Mouse (Mus musculus): ENCODE measurements around the gene Ttf2. TPM values are rescaled to one million over a fixed set of nuclear protein-coding genes. Genes with fewer than 3 reads are reported as not detected.

The Ttf2 gene
- polyA plus RNA-seq, 1 experiment from 2014 or later: 27.2 TPM

GRCm38 (mm10) chr3:100954616-100955015 is 14.8 kb downstream of the Ttf2 start:
- no peak overlapping the region for H3K27ac ChIP-seq (replicated peaks; ENCODE audit: low read depth, low read length)
- peaks cover 16% of the 10 kb centered on the region for H3K36me3 ChIP-seq (ENCODE audit: control insufficient read depth, insufficient read depth, low read length)
- DNase-seq (ENCODE audit: low spot score) (no peak), ATAC-seq (ENCODE audit: insufficient number of reproducible peaks, low FRiP score, low TSS enrichment, low read depth) (no peak)
- no peaks in the 10 kb centered on the region for H3K9me3 ChIP-seq (ENCODE audit: control insufficient read depth, low read length)
- H3K4me2 ChIP-seq (ENCODE audit: low read depth, severe bottlenecking): no peak overlapping the region
- no peak overlapping the region for H3K9ac ChIP-seq (ENCODE audit: low read length)
- no peaks in the 10 kb centered on the region for H3K4me1 ChIP-seq (ENCODE audit: control insufficient read depth, insufficient read depth, low read length)
- H3K27me3 ChIP-seq (ENCODE audit: control insufficient read depth, insufficient read depth, low read length): no peaks in the 10 kb centered on the region
- no peak overlapping the region for H3K4me3 ChIP-seq (ENCODE audit: low read depth, low read length)

DNA sequence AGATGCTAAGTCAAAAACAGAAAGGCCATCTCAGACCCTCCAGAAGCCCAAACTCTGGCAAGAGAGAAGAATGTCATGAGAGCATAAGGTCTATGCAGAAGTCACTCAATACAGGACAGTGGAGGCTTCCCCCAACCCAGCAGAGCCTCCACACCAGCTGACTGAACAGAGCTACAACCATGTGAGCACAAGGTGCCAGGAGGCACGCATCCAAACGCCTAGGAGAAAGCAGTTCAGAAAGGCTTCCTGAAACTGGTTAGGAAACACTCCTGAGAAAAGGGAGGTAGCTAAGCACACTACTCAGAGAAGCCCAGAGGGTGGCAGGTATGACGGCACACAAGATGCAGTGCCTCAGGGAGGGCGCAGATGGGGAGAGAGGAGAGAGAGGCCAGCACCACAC is 17.9 kb downstream of the Ttf2 start:
- Histone ChIP-seq H3K27ac (replicated peaks; ENCODE audit: low read depth, low read length) (no peak overlapping the region), H3K4me1 (ENCODE audit: control insufficient read depth, insufficient read depth, low read length) (no peaks in the 10 kb centered on the region), H3K9me3 (ENCODE audit: control insufficient read depth, low read length) (no peaks in the 10 kb centered on the region), H3K9ac (ENCODE audit: low read length) (no peak overlapping the region), H3K4me2 (ENCODE audit: low read depth, severe bottlenecking) (no peak overlapping the region), H3K4me3 (ENCODE audit: low read depth, low read length) (no peak overlapping the region), H3K36me3 (ENCODE audit: control insufficient read depth, insufficient read depth, low read length) (peaks cover 24% of the 10 kb centered on the region), H3K27me3 (ENCODE audit: control insufficient read depth, insufficient read depth, low read length) (no peaks in the 10 kb centered on the region)
- WGBS: 87% methylated on average over 4 of the region's 4 CpGs
- DNase-seq (ENCODE audit: low spot score) (no peak), ATAC-seq (ENCODE audit: insufficient number of reproducible peaks, low FRiP score, low TSS enrichment, low read depth) (no peak)

GRCm38 (mm10) chr3:100947286-100947685 is 22.2 kb downstream of the Ttf2 start:
- no peak for ATAC-seq (ENCODE audit: insufficient number of reproducible peaks, low FRiP score, low TSS enrichment, low read depth)

DNA sequence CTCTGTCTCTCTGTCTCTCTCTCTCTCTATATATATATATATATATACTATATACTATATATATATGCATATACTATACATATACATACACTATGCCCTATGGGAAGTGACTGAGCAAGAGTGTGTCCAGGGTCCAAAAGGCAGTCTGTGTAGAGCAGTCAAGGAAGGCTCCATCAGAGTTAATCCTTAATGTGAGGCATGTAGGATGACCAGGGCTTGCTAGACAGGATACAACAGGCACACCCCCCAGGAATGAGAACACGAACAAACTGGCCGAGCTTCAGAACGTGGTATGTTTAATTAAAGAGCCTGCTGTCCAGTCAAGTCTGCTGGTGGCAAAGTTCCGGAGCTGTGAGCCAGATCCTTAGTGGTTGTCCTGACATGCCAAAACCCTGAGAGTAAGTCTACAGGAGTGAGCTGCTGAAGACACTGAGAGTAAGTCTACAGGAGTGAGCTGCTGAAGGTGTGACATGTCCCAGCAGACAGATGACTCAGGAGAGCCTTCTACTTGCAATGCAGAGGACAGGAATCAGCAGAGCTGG is 28.9 kb downstream of the Ttf2 start:
- Histone ChIP-seq H3K4me2 (ENCODE audit: low read depth, severe bottlenecking) (no peak overlapping the region), H3K4me1 (ENCODE audit: control insufficient read depth, insufficient read depth, low read length) (no peaks in the 10 kb centered on the region), H3K9ac (ENCODE audit: low read length) (no peak overlapping the region), H3K27me3 (ENCODE audit: control insufficient read depth, insufficient read depth, low read length) (no peaks in the 10 kb centered on the region), H3K4me3 (ENCODE audit: low read depth, low read length) (no peak overlapping the region), H3K27ac (replicated peaks; ENCODE audit: low read depth, low read length) (no peak overlapping the region), H3K36me3 (ENCODE audit: control insufficient read depth, insufficient read depth, low read length) (peaks cover 24% of the 10 kb centered on the region; the same call in 1 of the 2 replicates), H3K9me3 (ENCODE audit: control insufficient read depth, low read length) (no peaks in the 10 kb centered on the region)
- WGBS: 88% methylated on average over 4 of the region's 4 CpGs
- no peak for ATAC-seq (ENCODE audit: insufficient number of reproducible peaks, low FRiP score, low TSS enrichment, low read depth)
- no peak for DNase-seq (ENCODE audit: low spot score)

More at GRCm38 (mm10) chr3:100947286-100947685, 22.2 kb downstream of the Ttf2 start:
- no peak overlapping the region for H3K27ac ChIP-seq (replicated peaks; ENCODE audit: low read depth, low read length)
- H3K4me3 ChIP-seq (ENCODE audit: low read depth, low read length): no peak overlapping the region
- peaks cover 22% of the 10 kb centered on the region for H3K36me3 ChIP-seq (ENCODE audit: control insufficient read depth, insufficient read depth, low read length)
- no peak overlapping the region for H3K9ac ChIP-seq (ENCODE audit: low read length)
- H3K4me2 ChIP-seq (ENCODE audit: low read depth, severe bottlenecking): no peak overlapping the region
- 94% methylated on average over 8 of the region's 8 CpGs for whole genome bisulfite sequencing
- DNase-seq (ENCODE audit: low spot score): no peak
- H3K9me3 ChIP-seq (ENCODE audit: control insufficient read depth, low read length): no peaks in the 10 kb centered on the region
- H3K27me3 ChIP-seq (ENCODE audit: control insufficient read depth, insufficient read depth, low read length): no peaks in the 10 kb centered on the region
- H3K4me1 ChIP-seq (ENCODE audit: control insufficient read depth, insufficient read depth, low read length): no peaks in the 10 kb centered on the region

GRCm38 (mm10) chr3:100938211-100938610 is 31.3 kb downstream of the Ttf2 start:
- ATAC-seq (ENCODE audit: insufficient number of reproducible peaks, low FRiP score, low TSS enrichment, low read depth) (no peak), DNase-seq (ENCODE audit: low spot score) (no peak)
- Histone ChIP-seq H3K27ac (replicated peaks; ENCODE audit: low read depth, low read length) (no peak overlapping the region), H3K36me3 (ENCODE audit: control insufficient read depth, insufficient read depth, low read length) (peaks cover 20% of the 10 kb centered on the region; the same call in 1 of the 2 replicates), H3K4me1 (ENCODE audit: control insufficient read depth, insufficient read depth, low read length) (no peaks in the 10 kb centered on the region), H3K4me2 (ENCODE audit: low read depth, severe bottlenecking) (no peak overlapping the region), H3K9ac (ENCODE audit: low read length) (no peak overlapping the region), H3K9me3 (ENCODE audit: control insufficient read depth, low read length) (no peaks in the 10 kb centered on the region), H3K4me3 (ENCODE audit: low read depth, low read length) (no peak overlapping the region), H3K27me3 (ENCODE audit: control insufficient read depth, insufficient read depth, low read length) (no peaks in the 10 kb centered on the region)
- WGBS: 93% methylated on average over 4 of the region's 4 CpGs

GRCm38 (mm10) chr3:100936201-100936600 is 33.3 kb downstream of the Ttf2 start:
- 95% methylated on average over 6 of the region's 6 CpGs for WGBS
- no peak overlapping the region for H3K4me2 ChIP-seq (ENCODE audit: low read depth, severe bottlenecking)
- peaks cover 18% of the 10 kb centered on the region; the same call in 1 of the 2 replicates for H3K36me3 ChIP-seq (ENCODE audit: control insufficient read depth, insufficient read depth, low read length)
- no peak for DNase-seq (ENCODE audit: low spot score)
- no peak overlapping the region for H3K9ac ChIP-seq (ENCODE audit: low read length)
- no peaks in the 10 kb centered on the region for H3K9me3 ChIP-seq (ENCODE audit: control insufficient read depth, low read length)
- H3K27me3 ChIP-seq (ENCODE audit: control insufficient read depth, insufficient read depth, low read length): no peaks in the 10 kb centered on the region
- no peaks in the 10 kb centered on the region for H3K4me1 ChIP-seq (ENCODE audit: control insufficient read depth, insufficient read depth, low read length)
- H3K4me3 ChIP-seq (ENCODE audit: low read depth, low read length): no peak overlapping the region
- H3K27ac ChIP-seq (replicated peaks; ENCODE audit: low read depth, low read length): no peak overlapping the region
- ATAC-seq (ENCODE audit: insufficient number of reproducible peaks, low FRiP score, low TSS enrichment, low read depth): no peak

DNA sequence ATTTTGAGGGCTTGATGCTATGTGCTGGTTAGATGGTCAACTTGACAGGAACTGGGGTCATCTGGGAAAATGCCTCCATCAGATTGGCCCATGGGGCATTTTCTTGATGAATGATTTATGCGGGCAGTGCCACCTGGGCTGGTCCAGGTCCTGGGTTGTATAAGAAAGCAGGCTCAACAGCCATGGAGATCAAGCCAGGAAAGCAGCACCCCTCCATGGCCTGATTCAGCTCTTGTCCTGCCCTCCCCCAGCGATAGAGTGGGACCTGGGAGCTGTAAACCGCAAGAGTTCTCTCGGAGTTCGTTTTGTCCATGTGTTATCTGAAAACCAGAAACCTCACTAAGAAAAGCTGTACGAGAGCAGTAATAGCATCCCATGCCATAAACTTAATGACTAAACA is 33.9 kb downstream of the Ttf2 start:
- no peak for DNase-seq (ENCODE audit: low spot score)
- H3K36me3 ChIP-seq (ENCODE audit: control insufficient read depth, insufficient read depth, low read length): peaks cover 13% of the 10 kb centered on the region; the same call in 1 of the 2 replicates
- no peak overlapping the region for H3K27ac ChIP-seq (replicated peaks; ENCODE audit: low read depth, low read length)
- no peak for ATAC-seq (ENCODE audit: insufficient number of reproducible peaks, low FRiP score, low TSS enrichment, low read depth)
- 56% methylated on average over 6 of the region's 6 CpGs for WGBS
- H3K9me3 ChIP-seq (ENCODE audit: control insufficient read depth, low read length): no peaks in the 10 kb centered on the region
- no peaks in the 10 kb centered on the region for H3K27me3 ChIP-seq (ENCODE audit: control insufficient read depth, insufficient read depth, low read length)
- no peaks in the 10 kb centered on the region for H3K4me1 ChIP-seq (ENCODE audit: control insufficient read depth, insufficient read depth, low read length)
- no peak overlapping the region for H3K4me2 ChIP-seq (ENCODE audit: low read depth, severe bottlenecking)
- H3K4me3 ChIP-seq (ENCODE audit: low read depth, low read length): no peak overlapping the region
- no peak overlapping the region for H3K9ac ChIP-seq (ENCODE audit: low read length)

- no peaks in the 10 kb centered on the region for H3K4me1 ChIP-seq (ENCODE audit: control insufficient read depth, insufficient read depth, low read length)
- DNase-seq (ENCODE audit: low spot score) (no peak), ATAC-seq (ENCODE audit: insufficient number of reproducible peaks, low FRiP score, low TSS enrichment, low read depth) (no peak)
- WGBS: 74% methylated on average over 11 of the region's 11 CpGs
- no peaks in the 10 kb centered on the region for H3K27me3 ChIP-seq (ENCODE audit: control insufficient read depth, insufficient read depth, low read length)
- 0 out of 2 replicates have a peak, but pooled peaks cover 3% of the 10 kb centered on the region for H3K36me3 ChIP-seq (ENCODE audit: control insufficient read depth, insufficient read depth, low read length)
- no peaks in the 10 kb centered on the region for H3K9me3 ChIP-seq (ENCODE audit: control insufficient read depth, low read length)
- no peak overlapping the region for H3K27ac ChIP-seq (replicated peaks; ENCODE audit: low read depth, low read length)
- no peak overlapping the region for H3K4me3 ChIP-seq (ENCODE audit: low read depth, low read length)
- H3K4me2 ChIP-seq (ENCODE audit: low read depth, severe bottlenecking): no peak overlapping the region
- no peak overlapping the region for H3K9ac ChIP-seq (ENCODE audit: low read length)
Measured at GRCm38 (mm10) chr3:100932077-100932944, 37.2 kb downstream of the Ttf2 start.
